Mouse (Mus musculus) 416B (cell line): ENCODE results near the gene Tmem25.

Experiments used
- DNase-seq: peaks from one replicate; pipeline ENCODE4 v3.0.0; 2011; ENCODE audit warnings: low read depth

Gene Tmem25

DNA sequence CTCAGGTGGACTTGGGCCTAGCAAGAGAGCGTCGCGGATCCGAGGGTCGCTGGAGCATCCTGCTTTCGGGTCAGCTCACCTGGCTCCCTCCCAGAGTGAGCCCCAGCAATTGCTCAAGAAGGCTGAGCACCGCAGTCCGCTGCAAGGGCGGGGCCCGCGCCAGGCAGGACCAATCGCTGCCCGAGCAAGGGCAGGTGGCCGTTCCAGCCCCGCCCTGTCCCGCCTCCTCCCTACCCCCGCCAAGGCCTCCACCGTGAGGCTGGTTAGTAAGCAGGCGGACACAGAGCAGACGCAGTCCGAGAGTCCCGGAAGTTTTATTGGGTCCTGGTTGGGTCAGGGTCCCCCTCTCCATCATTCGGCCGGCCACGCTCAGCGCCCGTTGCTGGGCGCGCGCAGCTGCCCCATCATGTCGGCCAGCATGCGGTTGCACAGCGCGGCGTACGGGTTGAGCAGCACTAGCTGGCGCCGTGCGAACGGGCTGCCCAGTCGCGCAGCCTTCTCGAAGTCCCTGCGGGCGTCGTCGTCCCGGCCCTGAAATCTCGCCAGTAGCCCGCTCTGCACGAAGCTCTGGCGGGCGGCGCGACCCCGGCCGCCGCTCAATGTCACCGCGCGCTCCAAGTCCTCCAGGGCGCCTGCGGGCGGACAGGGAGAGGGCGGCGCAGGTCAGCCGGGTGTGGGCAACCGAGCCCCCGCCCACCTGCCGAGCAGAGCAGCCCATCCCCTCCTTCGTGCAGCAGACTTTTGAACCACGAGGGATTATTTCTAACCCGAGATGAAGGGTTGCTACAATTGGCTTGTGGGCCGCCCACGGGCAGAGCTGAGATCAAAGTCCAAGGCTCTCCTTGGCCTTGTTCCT lies at the start of gene Tmem25:
Gene Tmem25, minus strand, starts transcription at position 206 of the 856 bp plus-strand sequence.
- DNase-seq, result no peak

DNA sequence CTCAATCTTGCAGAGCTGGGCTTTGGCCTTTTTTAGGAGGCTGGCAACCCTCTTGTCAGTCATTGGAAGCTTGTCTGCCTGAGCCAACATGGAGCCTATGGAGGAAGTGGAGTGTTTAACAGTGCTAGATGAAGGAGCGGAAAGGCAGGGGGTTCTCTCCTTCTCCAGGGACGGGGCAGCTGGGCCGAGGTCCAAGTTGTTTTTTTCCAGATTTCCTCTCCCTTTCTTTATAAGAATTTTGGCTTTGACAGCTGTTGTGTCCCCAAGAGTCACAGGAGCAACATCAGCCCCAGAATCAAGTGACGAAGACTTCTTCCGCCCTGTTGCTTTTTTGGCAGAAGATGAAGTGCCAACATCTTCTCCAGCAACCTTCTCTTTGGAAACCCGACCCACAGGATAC lies 48.3 kb upstream of the Tmem25 start:
- no peak for DNase-seq

GRCm38 (mm10) chr9:44841241-44841640 lies 42.1 kb upstream of the Tmem25 start:
- peak; percentile 56 for DNase-seq

GRCm38 (mm10) chr9:44836439-44836838 lies 37.3 kb upstream of the Tmem25 start:
- peak; percentile 84 for DNase-seq

GRCm38 (mm10) chr9:44832356-44832755 lies 33.2 kb upstream of the Tmem25 start:
- no peak for DNase-seq

- no peak for DNase-seq
Measured at GRCm38 (mm10) chr9:44830506-44830905, 31.4 kb upstream of the Tmem25 start.

DNA sequence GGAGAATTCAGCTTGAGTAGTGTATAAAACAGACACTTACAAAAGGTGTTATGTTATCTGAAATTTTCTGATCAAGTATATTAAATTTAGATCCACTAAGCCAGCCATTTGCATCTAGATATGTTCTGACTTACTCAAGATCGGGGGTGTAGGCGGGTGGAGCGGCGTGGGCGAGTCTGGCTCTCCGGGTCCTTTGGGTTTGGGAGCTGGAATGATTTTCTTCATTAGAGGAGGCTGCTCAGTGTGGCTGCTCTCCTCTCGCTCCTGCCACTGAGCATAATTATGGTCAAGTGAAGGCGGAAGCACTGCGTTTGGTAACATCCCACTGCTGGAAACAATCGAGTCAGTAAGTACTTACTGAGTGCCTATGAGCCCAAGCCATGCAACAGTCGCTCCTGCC lies 29.8 kb upstream of the Tmem25 start:
- no peak for DNase-seq

DNA sequence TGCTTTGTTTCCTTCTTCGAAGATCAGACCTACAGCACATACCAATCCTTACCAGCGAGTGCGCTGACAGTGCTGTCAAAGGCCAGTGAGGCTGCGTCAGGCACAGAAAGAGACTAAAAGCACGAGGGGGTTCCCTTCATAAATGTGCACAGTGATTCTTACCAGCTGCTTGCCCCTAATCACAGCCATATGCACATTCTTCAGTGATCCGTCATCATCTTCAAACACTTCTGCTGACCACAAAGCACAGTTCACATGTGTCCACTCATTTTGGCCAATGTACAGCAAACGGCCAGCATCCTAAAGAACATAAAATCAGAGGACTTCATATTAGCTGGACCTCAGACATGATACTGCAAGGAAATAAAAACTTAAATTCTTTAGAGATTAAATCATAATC lies 27.6 kb upstream of the Tmem25 start:
- no peak for DNase-seq

- DNase-seq, result no peak
Measured at GRCm38 (mm10) chr9:44819920-44820827, 21.1 kb upstream of the Tmem25 start.

- no peak for DNase-seq
Measured at GRCm38 (mm10) chr9:44817522-44817921, 18.4 kb upstream of the Tmem25 start.

- DNase-seq, result no peak
Measured at GRCm38 (mm10) chr9:44814179-44814578, 15.1 kb upstream of the Tmem25 start.

GRCm38 (mm10) chr9:44810316-44810715 lies 11.2 kb upstream of the Tmem25 start:
- DNase-seq, result no peak

DNA sequence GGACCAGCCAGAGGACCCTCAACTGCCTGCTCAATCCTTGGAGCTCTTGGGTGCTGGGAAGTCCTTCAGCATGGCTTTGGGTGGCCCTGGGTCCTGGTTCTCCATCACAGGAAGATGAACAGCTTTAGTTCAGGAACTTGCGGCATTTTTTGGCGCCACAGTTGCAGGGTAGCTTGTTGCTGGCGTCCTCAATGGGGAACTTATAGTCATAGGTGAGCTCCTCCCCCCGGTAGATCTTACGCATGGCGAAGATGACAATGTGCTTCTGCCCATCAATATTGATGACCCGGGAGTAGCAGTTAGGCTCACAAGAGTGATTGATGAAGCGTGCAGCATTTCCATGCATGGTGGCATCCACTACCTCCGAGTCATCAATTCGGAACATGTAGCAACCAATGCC lies 8.7 kb upstream of the Tmem25 start:
- DNase-seq, result no peak

DNA sequence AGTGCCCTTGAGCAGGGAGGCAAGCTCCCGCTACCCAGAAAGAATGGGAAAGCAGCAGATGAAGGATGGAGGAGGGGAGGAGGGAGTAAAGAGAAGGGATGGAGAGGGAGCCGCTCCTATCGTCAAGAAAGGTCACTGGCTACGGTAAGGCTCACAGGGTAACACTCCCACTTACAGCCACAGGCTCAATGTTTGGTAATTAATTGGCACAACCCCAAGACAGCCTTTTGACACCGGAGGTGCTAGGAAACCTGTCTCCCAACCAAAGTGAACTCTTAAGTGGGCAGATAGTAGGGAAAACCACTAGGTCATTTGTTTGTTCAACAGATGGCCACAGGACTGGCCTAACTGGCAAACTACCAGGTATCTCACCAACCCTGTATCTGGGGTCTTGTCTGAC lies 8.0 kb upstream of the Tmem25 start:
- no peak for DNase-seq

DNA sequence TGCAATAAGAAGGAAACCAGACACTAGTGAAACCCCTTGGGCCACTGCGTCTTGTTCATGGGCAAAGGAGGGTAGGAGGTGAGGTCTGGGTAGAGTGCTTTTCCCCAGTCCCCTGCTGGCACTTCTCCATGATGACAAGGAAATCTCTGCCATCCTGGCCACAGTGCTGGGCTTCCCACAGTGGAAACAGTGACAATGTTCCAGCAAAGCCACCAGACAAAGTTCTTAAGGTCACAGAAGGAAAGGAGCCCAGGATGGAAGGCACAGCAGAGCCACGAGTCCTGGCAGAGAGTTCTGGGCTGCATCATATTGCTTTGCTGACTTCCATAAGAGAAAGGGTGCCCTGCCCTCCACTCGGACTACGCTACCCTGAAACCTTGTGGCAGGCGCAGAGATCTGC lies 6.4 kb upstream of the Tmem25 start:
- DNase-seq, result no peak

GRCm38 (mm10) chr9:44804678-44805077 lies 5.6 kb upstream of the Tmem25 start:
- no peak for DNase-seq

DNA sequence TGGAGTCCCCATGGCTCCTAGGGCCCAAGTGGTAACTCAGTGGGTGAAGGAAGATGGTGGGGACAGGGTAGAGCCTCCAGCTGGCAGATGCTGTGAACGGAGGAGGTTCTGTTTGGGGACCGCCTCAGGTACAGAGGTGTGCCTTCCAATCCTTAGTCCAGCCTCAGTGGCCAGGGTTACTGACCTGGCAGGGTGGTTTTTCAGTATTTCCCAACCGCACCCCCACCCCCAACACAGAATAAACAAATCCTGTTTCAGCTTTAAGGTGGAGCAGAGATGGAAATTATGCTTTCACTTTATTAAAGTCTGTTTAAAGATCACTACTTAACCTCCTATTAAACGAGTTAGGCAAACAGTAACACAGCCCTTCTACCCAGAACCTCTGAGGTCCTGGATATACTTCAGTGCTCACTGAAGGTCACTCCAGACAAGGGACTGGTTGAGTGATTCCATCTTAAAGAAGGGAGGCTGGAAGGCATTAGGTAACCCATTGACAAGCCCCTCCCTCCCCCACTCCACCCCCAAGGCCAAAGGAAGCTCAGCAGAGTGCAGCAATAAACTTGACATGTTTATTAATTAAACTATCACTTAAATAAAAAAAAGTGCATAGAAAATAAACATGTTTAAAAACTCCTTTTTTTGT lies 3.8 kb upstream of the Tmem25 start, which contains the start of gene Ttc36:
Gene Ttc36, minus strand, starts transcription at position 265 of the 643 bp plus-strand sequence.
- peak; percentile 24 for DNase-seq

GRCm38 (mm10) chr9:44801669-44802068 lies 2.6 kb upstream of the Tmem25 start:
- DNase-seq, result peak; percentile 13

DNA sequence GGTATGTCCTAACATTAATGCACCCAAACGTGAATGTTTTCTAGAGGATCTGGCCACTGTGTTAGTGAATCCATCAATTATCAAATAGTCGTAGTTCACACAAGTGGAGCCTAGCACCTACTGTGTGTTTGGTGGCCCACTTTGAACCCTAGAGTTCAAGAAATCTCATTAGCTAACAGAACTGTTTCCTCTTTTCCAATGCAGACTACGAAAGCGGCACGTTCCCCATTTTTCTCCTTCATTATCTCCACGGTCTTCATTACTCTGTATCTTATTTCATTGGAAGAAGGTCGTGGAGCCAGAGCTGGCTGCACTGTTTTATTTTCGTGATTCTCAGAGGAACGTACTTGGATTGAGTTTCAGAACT lies 834 bp upstream of the Tmem25 start:
- DNase-seq, result no peak

DNA sequence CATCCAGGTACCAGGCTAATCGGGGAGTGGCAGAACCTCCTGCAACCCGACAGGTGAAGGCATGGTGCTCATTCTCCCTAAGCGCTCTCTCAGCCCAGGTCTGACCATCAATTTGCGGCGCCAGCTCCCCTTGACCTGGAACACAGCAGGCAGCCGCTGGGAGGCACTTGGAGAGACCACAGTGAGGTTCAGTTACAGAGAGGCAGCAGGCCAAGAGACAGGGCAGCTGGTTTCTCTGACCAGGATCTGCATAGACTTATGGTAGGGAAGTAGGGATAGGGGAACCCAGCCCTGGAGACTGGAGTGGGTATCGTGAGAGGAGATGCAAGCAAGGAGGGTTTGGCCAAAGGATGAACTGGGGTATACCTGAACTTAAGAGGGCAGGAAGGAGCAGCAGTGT lies 809 bp downstream of the Tmem25 start:
- DNase-seq, result no peak

- DNase-seq, result no peak
Measured at GRCm38 (mm10) chr9:44792842-44793241, 6.3 kb downstream of the Tmem25 start.
